18 mouse cellular contexts compared by ENCODE assay signal in the genomic region with DNA sequence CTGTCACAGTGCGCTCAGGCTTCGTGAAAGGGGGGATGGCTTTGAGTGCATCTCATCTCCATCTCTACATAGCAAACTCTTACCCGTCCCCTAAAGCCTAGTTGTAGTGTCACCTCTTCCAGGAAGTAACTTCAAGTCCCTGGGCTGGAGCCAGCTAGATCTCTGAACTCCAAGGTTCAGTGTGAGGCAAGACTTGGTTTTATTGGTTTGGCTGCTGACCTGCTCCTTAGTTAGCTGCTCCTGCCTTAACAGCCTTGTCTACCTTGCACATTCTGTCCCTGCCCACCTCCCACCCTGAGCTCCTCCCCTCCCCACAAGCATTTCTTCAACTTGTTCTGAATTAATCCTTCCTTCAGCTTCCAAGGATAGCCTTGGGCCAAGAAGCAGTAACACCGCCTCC.
DNase-seq lines count a peak whose midpoint lies in the region; ATAC-seq and TF ChIP-seq lines count a peak whose summit lies in the region.
"Had no signal": no experiment of that assay in that cellular context is flagged by ENCODE, and none has a peak within 500 bp of the region (broad histone marks: within the 10 kb centered on the region; RNA-seq: fewer than 3 reads in every experiment).

No protein-coding gene starts in this region.

- peaks cover 26% of the 10 kb centered on the region for H3K4me1 ChIP-seq in kidney, adult 2 months (ENCODE audit: control insufficient read depth, insufficient read depth, low read length)
- no peaks in the 10 kb centered on the region for H3K4me1 ChIP-seq in kidney, embryonic 14.5 days (ENCODE audit: control insufficient read depth, insufficient read depth, low read length)
- H3K4me1 ChIP-seq in intestine, postnatal 0 days (replicated peaks; ENCODE audit: control insufficient read depth, insufficient read depth, low read length) = no peaks in the 10 kb centered on the region
- H3K4me1 ChIP-seq: neural tube, embryonic 15.5 days had no signal

- no peaks in the 10 kb centered on the region for H3K36me3 ChIP-seq in kidney, adult 2 months (ENCODE audit: control insufficient read depth, insufficient read depth, low read length)
- no peaks in the 10 kb centered on the region for H3K36me3 ChIP-seq in kidney, embryonic 14.5 days (ENCODE audit: control insufficient read depth, insufficient read depth, low read length)
- H3K36me3 ChIP-seq in intestine, postnatal 0 days (ENCODE audit: control insufficient read depth, insufficient read depth) = no peaks in the 10 kb centered on the region
- H3K36me3 ChIP-seq: forebrain, embryonic 10.5 days; limb, embryonic 15.5 days; midbrain, embryonic 13.5 days; neural tube, embryonic 15.5 days had no signal

- H3K27ac ChIP-seq in kidney, adult 2 months (ENCODE audit: insufficient read depth, low read depth, low read length) = no peak overlapping the region
- no peak overlapping the region for H3K27ac ChIP-seq in kidney, embryonic 14.5 days (ENCODE audit: low read depth, low read length)
- H3K27ac ChIP-seq in intestine, postnatal 0 days (ENCODE audit: low read depth, low read length) = peak overlapping the region; percentile 73
- H3K27ac ChIP-seq: forebrain, embryonic 10.5 days; hindbrain, embryonic 14.5 days; limb, embryonic 15.5 days; midbrain, embryonic 13.5 days; neural tube, embryonic 15.5 days had no signal

- H3K27me3 ChIP-seq in kidney, adult 2 months (replicated peaks; ENCODE audit: control insufficient read depth, insufficient read depth, low read length) = no peaks in the 10 kb centered on the region
- no peaks in the 10 kb centered on the region for H3K27me3 ChIP-seq in kidney, embryonic 14.5 days (ENCODE audit: control insufficient read depth, insufficient read depth, low read length)
- H3K27me3 ChIP-seq in intestine, postnatal 0 days (replicated peaks; ENCODE audit: control insufficient read depth, insufficient read depth, low read length) = no peaks in the 10 kb centered on the region
- H3K27me3 ChIP-seq: limb, embryonic 15.5 days; midbrain, embryonic 13.5 days; neural tube, embryonic 15.5 days had no signal

- no peak overlapping the region for H3K4me2 ChIP-seq in kidney, embryonic 14.5 days (replicated peaks; ENCODE audit: low read depth, low read length)
- H3K4me2 ChIP-seq in intestine, postnatal 0 days (replicated peaks; ENCODE audit: low read depth) = no peak overlapping the region
- H3K4me2 ChIP-seq: heart, embryonic 11.5 days; hindbrain, embryonic 14.5 days; limb, embryonic 15.5 days; midbrain, embryonic 13.5 days; neural tube, embryonic 15.5 days had no signal

- peak; percentile 94 for DNase-seq in kidney, adult 2 months
- peak; percentile 55 for DNase-seq in lung, postnatal 36 days
- DNase-seq in lung, postnatal 4 days = no peak
- peak; percentile 74 for DNase-seq in yolk sac, embryonic 10.5 days (ENCODE audit: low spot score)
- no peak for DNase-seq in layer of hippocampus, postnatal 10 days (ENCODE audit: low spot score in 2 of 2)
- DNase-seq: cerebellum, adult 9-11 months; gastrocnemius, postnatal 25 days; thymus, postnatal 4 days had no signal

- no peak overlapping the region for H3K9ac ChIP-seq in kidney, embryonic 14.5 days (ENCODE audit: low read depth, low read length)
- H3K9ac ChIP-seq in intestine, postnatal 0 days (ENCODE audit: low read depth, low read length) = no peak overlapping the region
- H3K9ac ChIP-seq: hindbrain, embryonic 14.5 days; limb, embryonic 15.5 days; midbrain, embryonic 13.5 days; neural tube, embryonic 15.5 days had no signal

- no peak for TF ChIP-seq POLR2A in kidney, adult 2 months (IDR thresholded peaks at IDR 0.05; ENCODE audit: low read depth, low read length)

- 63% methylated on average over 4 of the region's 4 CpGs for WGBS in kidney, adult 2 months
- WGBS in kidney, embryonic 14.5 days = 84% methylated on average over 4 of the region's 4 CpGs
- 66% methylated on average over 4 of the region's 4 CpGs for WGBS in intestine, postnatal 0 days

- no peaks in the 10 kb centered on the region for H3K9me3 ChIP-seq in kidney, embryonic 14.5 days (ENCODE audit: control insufficient read depth, low read length)
- no peaks in the 10 kb centered on the region for H3K9me3 ChIP-seq in intestine, postnatal 0 days (ENCODE audit: control insufficient read depth)
- H3K9me3 ChIP-seq: limb, embryonic 15.5 days; midbrain, embryonic 13.5 days; neural tube, embryonic 15.5 days had no signal

- no peak for TF ChIP-seq CTCF in kidney, adult 2 months (conservative IDR thresholded peaks at IDR 0.05; ENCODE audit: insufficient read depth, insufficient read length, low read depth, low read length)
- no peak for TF ChIP-seq CTCF in intestine, postnatal 0 days (IDR thresholded peaks at IDR 0.05; ENCODE audit: low read depth)

- ATAC-seq in kidney, embryonic 14.5 days (ENCODE audit: low FRiP score, low TSS enrichment) = no peak
- ATAC-seq in intestine, postnatal 0 days = peak; percentile 84
- ATAC-seq: activated CD4-positive, CD25-positive, alpha-beta regulatory T cell, adult 4 months; midbrain, embryonic 13.5 days had no signal

- H3K4me3 ChIP-seq in kidney, adult 2 months (ENCODE audit: insufficient read depth, low read depth, low read length) = no peak overlapping the region
- H3K4me3 ChIP-seq in kidney, embryonic 14.5 days (ENCODE audit: low read length) = no peak overlapping the region
- H3K4me3 ChIP-seq in intestine, postnatal 0 days (ENCODE audit: low read depth, low read length) = no peak overlapping the region
- H3K4me3 ChIP-seq: forebrain, embryonic 10.5 days; limb, embryonic 15.5 days; midbrain, embryonic 13.5 days; myocyte; neural tube, embryonic 15.5 days had no signal

Comparison
In these comparisons a context has a peak if more than half of its experiments do, and no peak if none do; other contexts are left out.
1. DNase-seq: peak in kidney, adult 2 months (single experiment), lung, postnatal 36 days (single experiment) and yolk sac, embryonic 10.5 days (single experiment); none in lung, postnatal 4 days (0 of 2) and layer of hippocampus, postnatal 10 days (0 of 2).